Mouse (Mus musculus) MEL (cell line): ENCODE measurements around the gene Rnps1. TPM values are rescaled to one million over a fixed set of nuclear protein-coding genes. Genes with fewer than 3 reads are reported as not detected.

Source experiments
- DNase-seq: peaks from one replicate; pipeline ENCODE4 v3.0.0; 2011; ENCODE audit warnings: low read depth, low spot score
- H3K27ac ChIP-seq: 2 replicates; pipeline ENCODE4 v1.5.1; 2012; ENCODE audit warnings: low read depth, mild to moderate bottlenecking, control low read depth, low read length, moderate library complexity; ENCODE audit not compliant: control insufficient read depth
- H3K27me3 ChIP-seq, 2 experiments: fragments of 150-350 bp in 1 of 2; sonication (generic) in 1 of 2; 2 replicates each; pipeline ENCODE4 v1.6.1; 2012; ENCODE audit warnings: low read length in 2 of 2, mild to moderate bottlenecking in 2 of 2, improper control_type of control experiment in 1 of 2, moderate library complexity in 1 of 2; ENCODE audit not compliant: insufficient read depth in 2 of 2, control insufficient read depth in 1 of 2
- H3K36me3 ChIP-seq, 2 experiments: 2 replicates each; pipeline ENCODE4 v1.6.1; 2012 to 2014; ENCODE audit warnings: low read length in 2 of 2, improper control_type of control experiment in 1 of 2, inconsistent platforms in 1 of 2, mild to moderate bottlenecking in 1 of 2; ENCODE audit not compliant: insufficient read depth in 2 of 2, control insufficient read depth in 1 of 2
- H3K4me1 ChIP-seq, 2 experiments: fragments of 150-350 bp in 1 of 2; sonication (generic) in 1 of 2; 2 replicates each; pipeline ENCODE4 v1.6.1; 2012; ENCODE audit warnings: low read length in 2 of 2, improper control_type of control experiment in 1 of 2, mild to moderate bottlenecking in 1 of 2; ENCODE audit not compliant: insufficient read depth in 2 of 2, control insufficient read depth in 1 of 2
- H3K4me3 ChIP-seq, 2 experiments: fragments of 150-350 bp in 1 of 2; sonication (generic) in 1 of 2; 2 replicates each; pipeline ENCODE4 v1.5.1; 2012; ENCODE audit warnings: low read depth in 2 of 2, low read length in 2 of 2, mild to moderate bottlenecking in 2 of 2, moderate library complexity in 2 of 2, control low read depth in 1 of 2, improper control_type of control experiment in 1 of 2; ENCODE audit not compliant: control insufficient read depth in 1 of 2, insufficient read depth in 1 of 2
- H3K79me2 ChIP-seq: 2 replicates; pipeline ENCODE4 v1.6.1; 2012; ENCODE audit warnings: mild to moderate bottlenecking, low read length, moderate library complexity; ENCODE audit not compliant: control insufficient read depth, poor library complexity, insufficient read depth
- H3K9ac ChIP-seq: 2 replicates; pipeline ENCODE4 v1.6.1; 2012; ENCODE audit warnings: low read depth, mild to moderate bottlenecking, control low read depth, low read length, moderate library complexity; ENCODE audit not compliant: control insufficient read depth, poor library complexity, severe bottlenecking
- H3K9me3 ChIP-seq: fragments of 150-350 bp; sonication (generic); replicated peaks from 2 replicates; pipeline ENCODE4 v1.6.1; 2012; ENCODE audit warnings: mild to moderate bottlenecking, low read length, improper control_type of control experiment, moderate library complexity; ENCODE audit not compliant: insufficient read depth
- BHLHE40 ChIP-seq: IDR thresholded peaks from 2 replicates; pipeline ENCODE4 v1.6.1; 2012; ENCODE audit warnings: low read depth, mild to moderate bottlenecking, inconsistent platforms, low read length, improper control_type of control experiment, borderline replicate concordance
- CHD1 ChIP-seq: IDR thresholded peaks from 2 replicates; pipeline ENCODE4 v1.6.1; 2012; ENCODE audit warnings: low read depth, mild to moderate bottlenecking, inconsistent platforms, low read length, improper control_type of control experiment
- CTCF ChIP-seq, 3 experiments: IDR thresholded peaks in 2 of 3; conservative IDR thresholded peaks in 1 of 3; 2 replicates each; pipeline ENCODE4 v1.5.1; 2011 to 2012; ENCODE audit warnings: low read length in 3 of 3, low read depth in 2 of 3, mild to moderate bottlenecking in 2 of 3, improper control_type of control experiment in 1 of 3, inconsistent platforms in 1 of 3, mixed read lengths in 1 of 3, moderate library complexity in 1 of 3; ENCODE audit not compliant: control insufficient read depth in 1 of 3, insufficient read depth in 1 of 3, poor library complexity in 1 of 3, severe bottlenecking in 1 of 3
- E2F4 ChIP-seq: IDR thresholded peaks from 2 replicates; pipeline ENCODE4 v1.6.1; 2011; ENCODE audit warnings: low read depth, low read length, improper control_type of control experiment, borderline replicate concordance
- EP300 ChIP-seq, 2 experiments: IDR thresholded peaks; 2 replicates each; pipeline ENCODE4 v1.6.1; 2011; ENCODE audit warnings: improper control_type of control experiment in 2 of 2, low read length in 2 of 2, low read depth in 1 of 2, mild to moderate bottlenecking in 1 of 2
- ETS1 ChIP-seq: IDR thresholded peaks from 2 replicates; pipeline ENCODE4 v1.6.1; 2012; ENCODE audit warnings: low read depth, mild to moderate bottlenecking, inconsistent platforms, low read length, improper control_type of control experiment, moderate library complexity
- GABPA ChIP-seq: IDR thresholded peaks from 2 replicates; pipeline ENCODE4 v1.6.1; 2012; ENCODE audit warnings: low read depth, mild to moderate bottlenecking, inconsistent platforms, low read length, improper control_type of control experiment, moderate library complexity
- HCFC1 ChIP-seq: IDR thresholded peaks from 2 replicates; pipeline ENCODE4 v1.6.1; 2012; ENCODE audit warnings: low read depth, mild to moderate bottlenecking, inconsistent platforms, low read length, improper control_type of control experiment, moderate library complexity
- KAT2A ChIP-seq: conservative IDR thresholded peaks from 2 replicates; pipeline ENCODE4 v1.6.1; 2012; ENCODE audit warnings: low read depth, low read length, improper control_type of control experiment, inconsistent platforms
- MAFK ChIP-seq: IDR thresholded peaks from 2 replicates; pipeline ENCODE4 v1.6.1; 2011; ENCODE audit warnings: low read depth, mild to moderate bottlenecking, low read length, improper control_type of control experiment, borderline replicate concordance
- MAZ ChIP-seq: IDR thresholded peaks from 2 replicates; pipeline ENCODE4 v1.6.1; 2012; ENCODE audit warnings: low read depth, mild to moderate bottlenecking, inconsistent platforms, low read length, improper control_type of control experiment
- MYB ChIP-seq: IDR thresholded peaks from 2 replicates; pipeline ENCODE4 v1.6.1; 2011; ENCODE audit warnings: mild to moderate bottlenecking, low read depth, low read length, improper control_type of control experiment
- MYC ChIP-seq: IDR thresholded peaks from 2 replicates; pipeline ENCODE4 v1.6.1; 2011; ENCODE audit warnings: low read depth, mild to moderate bottlenecking, low read length, improper control_type of control experiment, moderate library complexity
- NELFE ChIP-seq: IDR thresholded peaks from 2 replicates; pipeline ENCODE4 v1.6.1; 2011; ENCODE audit warnings: low read depth, low read length, improper control_type of control experiment
- NRF1 ChIP-seq: IDR thresholded peaks from 2 replicates; pipeline ENCODE4 v1.6.1; 2014; ENCODE audit warnings: low read depth, mild to moderate bottlenecking, inconsistent platforms, low read length, improper control_type of control experiment, moderate library complexity; ENCODE audit not compliant: poor library complexity, insufficient read depth, severe bottlenecking
- POLR2AphosphoS2 ChIP-seq: IDR thresholded peaks from 2 replicates; pipeline ENCODE4 v1.6.1; 2011; ENCODE audit warnings: low read length, improper control_type of control experiment
- SIN3A ChIP-seq: IDR thresholded peaks from 2 replicates; pipeline ENCODE4 v1.6.1; 2012; ENCODE audit warnings: low read length, improper control_type of control experiment, inconsistent platforms
- SMC3 ChIP-seq: IDR thresholded peaks from 2 replicates; pipeline ENCODE4 v1.6.1; 2011; ENCODE audit warnings: low read depth, low read length, improper control_type of control experiment
- TAL1 ChIP-seq: IDR thresholded peaks from 2 replicates; pipeline ENCODE4 v1.6.1; 2012; ENCODE audit warnings: mild to moderate bottlenecking, inconsistent platforms, low read length, moderate library complexity, mixed read lengths
- TCF12 ChIP-seq: IDR thresholded peaks from 2 replicates; pipeline ENCODE4 v1.6.1; 2014; ENCODE audit warnings: low read depth, mild to moderate bottlenecking, inconsistent platforms, low read length, improper control_type of control experiment, moderate library complexity
- UBTF ChIP-seq: IDR thresholded peaks from 2 replicates; pipeline ENCODE4 v1.6.1; 2012; ENCODE audit warnings: low read depth, mild to moderate bottlenecking, inconsistent platforms, low read length, improper control_type of control experiment, moderate library complexity, borderline replicate concordance; ENCODE audit not compliant: insufficient read depth
- USF1 ChIP-seq: IDR thresholded peaks from 2 replicates; pipeline ENCODE4 v1.6.1; 2014; ENCODE audit warnings: low read depth, mild to moderate bottlenecking, inconsistent platforms, low read length, improper control_type of control experiment, moderate library complexity
- ZC3H11A ChIP-seq: IDR thresholded peaks from 2 replicates; pipeline ENCODE4 v1.6.1; 2012; ENCODE audit warnings: low read depth, mild to moderate bottlenecking, inconsistent platforms, low read length, improper control_type of control experiment
- ZMIZ1 ChIP-seq: IDR thresholded peaks from 2 replicates; pipeline ENCODE4 v1.6.1; 2012; ENCODE audit warnings: low read depth, mild to moderate bottlenecking, inconsistent platforms, low read length, improper control_type of control experiment, moderate library complexity
- ZNF384 ChIP-seq: IDR thresholded peaks from 2 replicates; pipeline ENCODE4 v1.6.1; 2012; ENCODE audit warnings: low read depth, mild to moderate bottlenecking, inconsistent platforms, low read length, improper control_type of control experiment
- polyA plus RNA-seq, 2 experiments: library from polyadenylated mRNA; stranded (reverse) in 1 of 2; unstranded in 1 of 2; fragments of >175 nt in 1 of 2; fragments of >200 nt in 1 of 2; gene quantifications; 2 replicates each; pipeline versions ENCODE4 v1.2.1 to v1.2.4; 2012; ENCODE audit warnings: low replicate concordance in 2 of 2, low read depth in 1 of 2; ENCODE audit not compliant: insufficient read length in 2 of 2, insufficient read depth in 1 of 2, missing spikeins in 1 of 2
- total RNA-seq: library from RNA; depleted of rRNA; stranded (reverse); fragments of 300-350 nt; gene quantifications from 2 replicates; pipeline ENCODE4 v1.2.3, GENCODE M21; 2012

Rnps1 gene
- total and polyA plus RNA-seq, 3 experiments: 156 to 282 TPM; not detected in 1

GRCm38 (mm10) chr17:24394456-24394855 is 19.9 kb upstream of the Rnps1 start:
- Histone ChIP-seq H3K27ac (no peak overlapping the region), H3K4me3 (no peak overlapping the region), H3K36me3 (peaks cover 0 to 9% of the 10 kb centered on the region in 2 experiments; a peak in 2 of 4 replicates), H3K9ac (no peak overlapping the region), H3K79me2 (no peaks in the 10 kb centered on the region), H3K4me1 (no peaks in the 10 kb centered on the region), H3K9me3 (no peaks in the 10 kb centered on the region), H3K27me3 (no peaks in the 10 kb centered on the region)
- no peak for DNase-seq
- TF ChIP-seq HCFC1 (no peak), GABPA (no peak), KAT2A (no peak), BHLHE40 (no peak), ZNF384 (no peak), ZC3H11A (no peak), POLR2AphosphoS2 (no peak), NRF1 (no peak), UBTF (no peak), MYB (no peak), SIN3A (no peak), ZMIZ1 (no peak), NELFE (no peak), ETS1 (no peak)

- H3K79me2 ChIP-seq: no peaks in the 10 kb centered on the region
- no peaks in the 10 kb centered on the region for H3K9me3 ChIP-seq
- H3K4me1 ChIP-seq: no peaks in the 10 kb centered on the region
- no peak overlapping the region for H3K4me3 ChIP-seq
- no peak for DNase-seq
- H3K27me3 ChIP-seq: no peaks in the 10 kb centered on the region
- no peak overlapping the region for H3K27ac ChIP-seq
- no peak overlapping the region for H3K9ac ChIP-seq
- TF ChIP-seq ZC3H11A: no peak
- no peak for TF ChIP-seq E2F4
- TF ChIP-seq EP300 (IDR thresholded peaks at IDR 0.05; ENCODE audit: low read depth in 1 of 2, low read length in 2 of 2): no peak
- no peak for TF ChIP-seq CTCF (IDR thresholded peaks at IDR 0.05 in 2 of 3, conservative IDR thresholded peaks at IDR 0.05 in 1 of 3; ENCODE audit: control insufficient read depth in 1 of 3, insufficient read depth in 1 of 3, low read depth in 2 of 3, low read length in 3 of 3, poor library complexity in 1 of 3, severe bottlenecking in 1 of 3)
- TF ChIP-seq ETS1: no peak
- TF ChIP-seq ZMIZ1: no peak
- no peak for TF ChIP-seq SMC3
- TF ChIP-seq MYC: no peak
- no peak for TF ChIP-seq TCF12
- no peak for TF ChIP-seq KAT2A
- no peak for TF ChIP-seq HCFC1
- TF ChIP-seq TAL1: no peak
- TF ChIP-seq MAZ: no peak
- TF ChIP-seq CHD1: no peak
- TF ChIP-seq UBTF: no peak
- TF ChIP-seq MAFK: no peak
- no peak for TF ChIP-seq USF1
- peaks cover 0 to 7% of the 10 kb centered on the region in 2 experiments; a peak in 2 of 4 replicates for H3K36me3 ChIP-seq
These were observed 12.0 kb upstream of the Rnps1 start for GRCm38 (mm10) chr17:24402371-24402770.
